Comparison of ENCODE assay signal across 13 mouse cellular contexts in genomic region chr11:112732401-112732800, GRCm38 (mm10). TPM values are rescaled to one million over a fixed set of nuclear protein-coding genes. Genes with fewer than 3 reads are reported as not detected.
A peak's percentile ranks its signal among the peaks of the same experiment; 100 is the strongest.
DNase-seq lines count a peak whose midpoint lies in the region; ATAC-seq lines count a peak whose summit lies in the region.
"Had no signal": no experiment of that assay in that cellular context is flagged by ENCODE, and none has a peak within 500 bp of the region (broad histone marks: within the 10 kb centered on the region; RNA-seq: fewer than 3 reads in every experiment).

No protein-coding gene starts in this region.

- H3K4me3 ChIP-seq in hindbrain, embryonic 14.5 days (replicated peaks; ENCODE audit: low read length) = no peak overlapping the region
- H3K4me3 ChIP-seq: hindbrain, embryonic 12.5 days; midbrain, embryonic 12.5 days had no signal

- H3K4me1 ChIP-seq in hindbrain, embryonic 14.5 days (replicated peaks; ENCODE audit: control insufficient read depth, insufficient read depth, low read length) = no peaks in the 10 kb centered on the region

- peak; percentile 6 for DNase-seq in adrenal gland, adult 8-10 months
- DNase-seq in adrenal gland, postnatal 25 days = no peak
- DNase-seq in heart, adult 8-10 months (ENCODE audit: low spot score) = peak; percentile 1
- no peak for DNase-seq in heart, postnatal 14 days
- peak; percentile 72 for DNase-seq in fibroblast of lung, adult 2 months (ENCODE audit: low read depth)
- peak; percentile 6 for DNase-seq in lung, postnatal 10 days
- no peak for DNase-seq in hindbrain, embryonic 14.5 days (ENCODE audit: low spot score)
- DNase-seq: liver had no signal

- H3K36me3 ChIP-seq in hindbrain, embryonic 14.5 days (replicated peaks; ENCODE audit: control insufficient read depth, insufficient read depth) = no peaks in the 10 kb centered on the region
- H3K36me3 ChIP-seq: G1E; hindbrain, embryonic 12.5 days; midbrain, embryonic 12.5 days had no signal

- WGBS in hindbrain, embryonic 14.5 days = 81% methylated on average over 7 of the region's 7 CpGs

- no peaks in the 10 kb centered on the region for H3K27me3 ChIP-seq in hindbrain, embryonic 14.5 days (ENCODE audit: control insufficient read depth, insufficient read depth, low read length)
- H3K27me3 ChIP-seq: hindbrain, embryonic 12.5 days; midbrain, embryonic 12.5 days had no signal

- intact Hi-C loops in heart, postnatal 14 days (cut with DNase I) = no loop called here

- H3K9ac ChIP-seq in hindbrain, embryonic 14.5 days = no peak overlapping the region
- H3K9ac ChIP-seq: hindbrain, embryonic 12.5 days; midbrain, embryonic 12.5 days had no signal

- ATAC-seq in cerebellum, adult (ENCODE audit: insufficient number of reproducible peaks, low FRiP score, low TSS enrichment) = no peak
- no peak for ATAC-seq in hindbrain, embryonic 14.5 days (ENCODE audit: low FRiP score)

- no peak overlapping the region for H3K4me2 ChIP-seq in hindbrain, embryonic 14.5 days (replicated peaks)
- H3K4me2 ChIP-seq: hindbrain, embryonic 12.5 days; midbrain, embryonic 12.5 days had no signal

- no peaks in the 10 kb centered on the region for H3K9me3 ChIP-seq in hindbrain, embryonic 14.5 days (ENCODE audit: control insufficient read depth, low read length)
- H3K9me3 ChIP-seq: hindbrain, embryonic 12.5 days; midbrain, embryonic 12.5 days had no signal

- H3K27ac ChIP-seq in hindbrain, embryonic 14.5 days = no peak overlapping the region
- H3K27ac ChIP-seq: hindbrain, embryonic 12.5 days; kidney, postnatal 0 days; midbrain, embryonic 12.5 days had no signal

RNA-seq across cellular contexts. Expression of gene Sox9, which starts 49.6 kb away (rescaled TPM):
- 1 to 10 TPM; 1.2 to 3.8 (median 2.5) TPM for total RNA-seq in adrenal gland, adult 8-10 months (2022)
- total RNA-seq in adrenal gland, postnatal 25 days (2021) = 0.97 and 1.7 TPM in 2 replicates
- 1 to 10 TPM; 1.2 to 2.2 (median 1.6) TPM for total RNA-seq in heart, adult 8-10 months (2022)
- 1 to 10 TPM; 2.7 to 2.8 TPM for total RNA-seq in heart, postnatal 14 days (2021)
- 44.2 and 49.0 TPM in 2 replicates for polyA plus RNA-seq in hindbrain, embryonic 14.5 days (2014; fragmentation: Nextera tagmentation; extraction: Ambion mirVana)
- polyA plus RNA-seq: G1E had no signal

Comparison
In these comparisons a context has a peak if more than half of its experiments do, and no peak if none do; other contexts are left out.
1. DNase-seq: peak in adrenal gland, adult 8-10 months (single experiment), heart, adult 8-10 months (single experiment), fibroblast of lung, adult 2 months (single experiment) and lung, postnatal 10 days (single experiment); none in adrenal gland, postnatal 25 days (single experiment), heart, postnatal 14 days (0 of 2) and hindbrain, embryonic 14.5 days (single experiment).